Mouse (Mus musculus): ENCODE data around the gene Ndufb2.

Ndufb2 gene

GRCm38 (mm10) chr6:39592401-39593214 is at the start of gene Ndufb2:
Gene Ndufb2 (plus strand): TSS chr6:39592574.
- peak; percentile 98 for DNase-seq

- peak; percentile 62 for DNase-seq
Measured at GRCm38 (mm10) chr6:39542631-39543597, 49.5 kb upstream of the Ndufb2 start.

- peak; percentile 21 for DNase-seq
Measured at GRCm38 (mm10) chr6:39543769-39544420, 48.5 kb upstream of the Ndufb2 start.

GRCm38 (mm10) chr6:39545474-39545873 is 46.9 kb upstream of the Ndufb2 start:
- no peak for DNase-seq

GRCm38 (mm10) chr6:39548030-39548429 is 44.3 kb upstream of the Ndufb2 start:
- DNase-seq, result no peak

GRCm38 (mm10) chr6:39551981-39552636 is 40.3 kb upstream of the Ndufb2 start:
- no peak for DNase-seq

- DNase-seq, result no peak
Measured at GRCm38 (mm10) chr6:39554888-39555647, 37.3 kb upstream of the Ndufb2 start.

GRCm38 (mm10) chr6:39555648-39555945 is 36.8 kb upstream of the Ndufb2 start:
- no peak for DNase-seq

- DNase-seq, result peak; percentile 49
Measured at GRCm38 (mm10) chr6:39556900-39557659, 35.3 kb upstream of the Ndufb2 start.

- DNase-seq, result peak; percentile 42
Measured at GRCm38 (mm10) chr6:39557723-39558261, 34.6 kb upstream of the Ndufb2 start, which contains the start of gene Dennd2a. Gene Dennd2a (minus strand): TSS chr6:39557867.

- no peak for DNase-seq
Measured at GRCm38 (mm10) chr6:39559276-39559939, 33.0 kb upstream of the Ndufb2 start.

GRCm38 (mm10) chr6:39562166-39563015 is 30.0 kb upstream of the Ndufb2 start:
- peak; percentile 79 for DNase-seq

GRCm38 (mm10) chr6:39567528-39567927 is 24.8 kb upstream of the Ndufb2 start:
- no peak for DNase-seq

GRCm38 (mm10) chr6:39570426-39570825 is 21.9 kb upstream of the Ndufb2 start:
- no peak for DNase-seq

GRCm38 (mm10) chr6:39573791-39574554 is 18.4 kb upstream of the Ndufb2 start, which contains the start of gene Adck2:
Gene Adck2 (plus strand): TSS chr6:39573873.
- peak; percentile 83 for DNase-seq

GRCm38 (mm10) chr6:39574555-39574869 is 17.9 kb upstream of the Ndufb2 start:
- DNase-seq, result peak; percentile 43

- no peak for DNase-seq
Measured at GRCm38 (mm10) chr6:39574951-39575350, 17.4 kb upstream of the Ndufb2 start.

- DNase-seq, result no peak
Measured at GRCm38 (mm10) chr6:39579552-39579951, 12.8 kb upstream of the Ndufb2 start.

Data from kidney, adult 18-20 months (tissue).